Mouse (Mus musculus) cerebellum, adult 8-10 months (tissue): Measurements from ENCODE around the gene Gxylt2.

Experiments used
- DNase-seq: peaks from one replicate; pipeline ENCODE4 v3.0.0; 2022

Gene Gxylt2

GRCm38 (mm10) chr6:100704574-100705365 lies at the start of gene Gxylt2:
Gxylt2 (plus strand) TSS chr6:100704734.
- DNase-seq = no peak

GRCm38 (mm10) chr6:100660395-100660794 lies 44.1 kb upstream of the Gxylt2 start:
- peak; percentile 59 for DNase-seq

- DNase-seq = no peak
Observed at GRCm38 (mm10) chr6:100662224-100662623, 42.3 kb upstream of the Gxylt2 start.

GRCm38 (mm10) chr6:100667644-100668043 lies 36.9 kb upstream of the Gxylt2 start:
- DNase-seq = no peak

- DNase-seq = no peak
Observed at GRCm38 (mm10) chr6:100668858-100669257, 35.7 kb upstream of the Gxylt2 start.

- DNase-seq = peak; percentile 56
Observed at GRCm38 (mm10) chr6:100670370-100670841, 34.1 kb upstream of the Gxylt2 start.

- peak; percentile 83 for DNase-seq
Observed at GRCm38 (mm10) chr6:100670880-100671344, 33.6 kb upstream of the Gxylt2 start, which contains the start of gene Shq1. Shq1 (minus strand) TSS chr6:100671157.

GRCm38 (mm10) chr6:100671401-100671800 lies 33.1 kb upstream of the Gxylt2 start:
- no peak for DNase-seq

- peak; percentile 7 for DNase-seq
Observed at GRCm38 (mm10) chr6:100674974-100675373, 29.6 kb upstream of the Gxylt2 start.

GRCm38 (mm10) chr6:100676461-100676860 lies 28.1 kb upstream of the Gxylt2 start:
- no peak for DNase-seq

- no peak for DNase-seq
Observed at GRCm38 (mm10) chr6:100678636-100679035, 25.9 kb upstream of the Gxylt2 start.

- DNase-seq = no peak
Observed at GRCm38 (mm10) chr6:100686341-100686740, 18.2 kb upstream of the Gxylt2 start.

GRCm38 (mm10) chr6:100699986-100700385 lies 4.5 kb upstream of the Gxylt2 start:
- no peak for DNase-seq

- no peak for DNase-seq
Observed at GRCm38 (mm10) chr6:100700774-100701173, 3.8 kb upstream of the Gxylt2 start.

GRCm38 (mm10) chr6:100704197-100704573 lies 349 bp upstream of the Gxylt2 start:
- DNase-seq = no peak

GRCm38 (mm10) chr6:100705366-100705811 lies 855 bp downstream of the Gxylt2 start:
- DNase-seq = no peak

- DNase-seq = no peak
Observed at GRCm38 (mm10) chr6:100706861-100707260, 2.3 kb downstream of the Gxylt2 start.

- DNase-seq = no peak
Observed at GRCm38 (mm10) chr6:100707557-100707956, 3.0 kb downstream of the Gxylt2 start.

GRCm38 (mm10) chr6:100708248-100708647 lies 3.7 kb downstream of the Gxylt2 start:
- DNase-seq = no peak

- DNase-seq = no peak
Observed at GRCm38 (mm10) chr6:100708996-100709395, 4.5 kb downstream of the Gxylt2 start.

GRCm38 (mm10) chr6:100709483-100709882 lies 4.9 kb downstream of the Gxylt2 start:
- DNase-seq = no peak

GRCm38 (mm10) chr6:100710170-100710569 lies 5.6 kb downstream of the Gxylt2 start:
- DNase-seq = no peak

- DNase-seq = no peak
Observed at GRCm38 (mm10) chr6:100710866-100711265, 6.3 kb downstream of the Gxylt2 start.

GRCm38 (mm10) chr6:100715296-100715828 lies 10.8 kb downstream of the Gxylt2 start:
- DNase-seq = no peak
